14 mouse cellular contexts compared by ENCODE assay signal in genomic region chr11:118832793-118833481, GRCm38 (mm10).
A peak's percentile ranks its signal among the peaks of the same experiment; 100 is the strongest.
DNase-seq lines count a peak whose midpoint lies in the region; ATAC-seq and TF ChIP-seq lines count a peak whose summit lies in the region.
"Had no signal": no experiment of that assay in that cellular context is flagged by ENCODE, and none has a peak within 500 bp of the region (broad histone marks: within the 10 kb centered on the region; RNA-seq: fewer than 3 reads in every experiment).

No protein-coding gene starts in this region.

- H3K4me1 ChIP-seq in intestine, postnatal 0 days (replicated peaks; ENCODE audit: control insufficient read depth, insufficient read depth, low read length) = peaks cover 7% of the 10 kb centered on the region; the same call in 1 of the 2 replicates
- peaks cover 9% of the 10 kb centered on the region for H3K4me1 ChIP-seq in midbrain, embryonic 15.5 days
- H3K4me1 ChIP-seq: lung, embryonic 15.5 days had no signal

- H3K4me3 ChIP-seq in intestine, postnatal 0 days (ENCODE audit: low read depth, low read length) = no peak overlapping the region
- H3K4me3 ChIP-seq in midbrain, embryonic 15.5 days = no peak overlapping the region
- H3K4me3 ChIP-seq: forebrain, embryonic 13.5 days; hindbrain, embryonic 13.5 days; lung, embryonic 15.5 days had no signal

- DNase-seq in left cerebral cortex, postnatal 4 days = peak; percentile 79
- no peak for DNase-seq in left cerebral cortex, postnatal 25 days (ENCODE audit: low spot score in 2 of 2)
- DNase-seq in cerebellum, adult 8-10 months = peak; percentile 93
- DNase-seq in kidney, postnatal 36 days = peak; percentile 32 to 42
- DNase-seq: gastrocnemius, postnatal 14 days had no signal

- intact Hi-C loops in left cerebral cortex, postnatal 4 days (cut with DNase I) = no loop called here
- intact Hi-C loops in left cerebral cortex, postnatal 25 days (cut with DNase I) = no loop called here

- H3K9me3 ChIP-seq in intestine, postnatal 0 days (ENCODE audit: control insufficient read depth) = no peaks in the 10 kb centered on the region
- H3K9me3 ChIP-seq in midbrain, embryonic 15.5 days = no peaks in the 10 kb centered on the region
- H3K9me3 ChIP-seq: forebrain, embryonic 13.5 days; lung, embryonic 15.5 days had no signal

- WGBS in intestine, postnatal 0 days = 51% methylated on average over 10 of the region's 10 CpGs
- WGBS in midbrain, embryonic 15.5 days = 77% methylated on average over 10 of the region's 10 CpGs

- H3K4me2 ChIP-seq in intestine, postnatal 0 days (replicated peaks; ENCODE audit: low read depth) = peak overlapping the region; percentile 17
- no peak overlapping the region for H3K4me2 ChIP-seq in midbrain, embryonic 15.5 days
- H3K4me2 ChIP-seq: forebrain, embryonic 13.5 days; hindbrain, embryonic 13.5 days; liver, embryonic 11.5 days; lung, embryonic 15.5 days had no signal

- peak; percentile 83 for ATAC-seq in intestine, postnatal 0 days
- ATAC-seq in megakaryocyte-erythroid progenitor cell, adult 5-6 weeks (replicated peaks; ENCODE audit: low FRiP score, low TSS enrichment, poor library complexity, severe bottlenecking) = no peak
- no peak for ATAC-seq in midbrain, embryonic 15.5 days (replicated peaks)
- ATAC-seq in CD4-positive, CD25-positive, alpha-beta regulatory T cell, adult 4 months = no peak
- ATAC-seq: forebrain, embryonic 13.5 days had no signal

- no peak for TF ChIP-seq CTCF in intestine, postnatal 0 days (IDR thresholded peaks at IDR 0.05; ENCODE audit: low read depth)

- H3K27ac ChIP-seq in intestine, postnatal 0 days (ENCODE audit: low read depth, low read length) = peak overlapping the region; percentile 4; the same call in 1 of the 2 replicates
- H3K27ac ChIP-seq in midbrain, embryonic 15.5 days = no peak overlapping the region
- H3K27ac ChIP-seq: hindbrain, embryonic 13.5 days; lung, embryonic 15.5 days had no signal

- H3K36me3 ChIP-seq in intestine, postnatal 0 days (ENCODE audit: control insufficient read depth, insufficient read depth) = no peaks in the 10 kb centered on the region
- H3K36me3 ChIP-seq in midbrain, embryonic 15.5 days (replicated peaks) = no peaks in the 10 kb centered on the region
- H3K36me3 ChIP-seq: G1E; hindbrain, embryonic 13.5 days; lung, embryonic 15.5 days had no signal

- no peaks in the 10 kb centered on the region for H3K27me3 ChIP-seq in intestine, postnatal 0 days (replicated peaks; ENCODE audit: control insufficient read depth, insufficient read depth, low read length)
- no peaks in the 10 kb centered on the region for H3K27me3 ChIP-seq in midbrain, embryonic 15.5 days (replicated peaks)
- H3K27me3 ChIP-seq: forebrain, embryonic 13.5 days; hindbrain, embryonic 13.5 days; lung, embryonic 15.5 days had no signal

- no peak overlapping the region for H3K9ac ChIP-seq in intestine, postnatal 0 days (ENCODE audit: low read depth, low read length)
- no peak overlapping the region for H3K9ac ChIP-seq in midbrain, embryonic 15.5 days
- H3K9ac ChIP-seq: forebrain, embryonic 13.5 days; hindbrain, embryonic 13.5 days; lung, embryonic 15.5 days had no signal

Comparison
In these comparisons a context has a peak if more than half of its experiments do, and no peak if none do; other contexts are left out.
1. DNase-seq: peak in left cerebral cortex, postnatal 4 days (single experiment), cerebellum, adult 8-10 months (single experiment) and kidney, postnatal 36 days (2 of 2); none in left cerebral cortex, postnatal 25 days (0 of 2).